Mouse (Mus musculus): ENCODE measurements around the gene Plcb4.

DNA sequence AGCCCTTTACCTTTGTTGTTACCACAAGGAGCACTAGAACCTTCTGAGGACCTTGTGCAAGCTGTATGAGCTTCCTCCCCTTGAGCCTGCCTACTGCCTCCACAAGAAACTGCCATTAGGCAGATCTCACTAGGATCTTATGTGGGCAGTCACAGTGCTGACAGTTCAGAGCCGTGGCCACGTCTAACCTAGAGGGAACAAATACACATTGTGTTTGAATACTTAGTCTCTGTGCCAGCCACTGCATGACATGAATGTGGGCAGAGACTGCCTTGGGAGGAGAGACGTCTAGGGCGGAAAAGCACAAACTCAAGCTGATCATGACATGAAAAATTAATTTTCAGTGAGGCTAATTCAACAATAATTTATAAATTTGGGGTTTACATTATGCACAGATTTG is 239.2 kb downstream of the Plcb4 start:
- no peak for TF ChIP-seq CTCF (IDR thresholded peaks at IDR 0.05)
- TF ChIP-seq EP300 (IDR thresholded peaks at IDR 0.05), result no peak

Data from lung, postnatal 0 days (tissue).